ENCODE assay signal across 8 mouse cellular contexts in genomic region chr7:127768997-127769593, GRCm38 (mm10). TPM values are rescaled to one million over a fixed set of nuclear protein-coding genes. Genes with fewer than 3 reads are reported as not detected.
DNase-seq lines count a peak whose midpoint lies in the region; ATAC-seq and TF ChIP-seq lines count a peak whose summit lies in the region.

No protein-coding gene starts in this region.

- peaks cover 30% of the 10 kb centered on the region for H3K4me1 ChIP-seq in hindbrain, embryonic 13.5 days (replicated peaks)

- peak overlapping the region; percentile 43 for H3K4me3 ChIP-seq in hindbrain, embryonic 13.5 days

- H3K9me3 ChIP-seq in hindbrain, embryonic 13.5 days, result no peaks in the 10 kb centered on the region

- H3K27ac ChIP-seq in hindbrain, embryonic 13.5 days, result peak overlapping the region; percentile 75

- H3K9ac ChIP-seq in hindbrain, embryonic 13.5 days, result peak overlapping the region; percentile 78

- DNase-seq in Patski (ENCODE audit: low read depth, low spot score), result no peak
- peak; percentile 95 for DNase-seq in cerebellum, adult 9-10 months
- peak; percentile 98 for DNase-seq in frontal cortex, postnatal 14 days (ENCODE audit: low spot score in 2 of 2)
- DNase-seq in layer of hippocampus, postnatal 14 days (ENCODE audit: low spot score in 2 of 2), result peak; percentile 97 to 99
- peak; percentile 95 for DNase-seq in lung, postnatal 14 days
- DNase-seq in retina, embryonic 14.5 days (ENCODE audit: low spot score), result peak; percentile 94
- DNase-seq in urinary bladder, adult 2 months (ENCODE audit: low spot score), result peak; percentile 43

- H3K4me2 ChIP-seq in hindbrain, embryonic 13.5 days, result peak overlapping the region; percentile 65

- POLR2A ChIA-PET in Patski (lab: Charles Lee), result interaction anchor here (0.6 kb wide), 1 partner anchor 20 kb away, joined by 3 read pairs; no protein-coding TSS in a partner anchor

- H3K36me3 ChIP-seq in hindbrain, embryonic 13.5 days, result peaks cover 46% of the 10 kb centered on the region

- CTCF ChIA-PET in Patski (lab: Charles Lee), result interaction anchor here (0.7 to 1.2 kb wide), 2 partner anchors 9 to 16 kb away, joined by 3 to 4 read pairs; no protein-coding TSS in a partner anchor

- H3K27me3 ChIP-seq in Patski, result no peaks in the 10 kb centered on the region
- no peaks in the 10 kb centered on the region for H3K27me3 ChIP-seq in hindbrain, embryonic 13.5 days

- TF ChIP-seq CTCF in Patski (IDR thresholded peaks at IDR 0.05), result no peak

- ATAC-seq in Patski, result peak; percentile 77
- peak; percentile 82 for ATAC-seq in hindbrain, embryonic 13.5 days (ENCODE audit: low FRiP score)

- in situ Hi-C loops in Patski (cut with MboI; ENCODE audit: low pct_unique_long_range_greater_than_20kb), result no loop called here

- WGBS in hindbrain, embryonic 13.5 days, result under 1% methylated on average over 16 of the region's 16 CpGs

RNA-seq across cellular contexts. Expression of gene Orai3, which starts 0.5 kb away (rescaled TPM):
- 25.8 TPM for polyA plus RNA-seq in Patski (2021)
- polyA plus RNA-seq in hindbrain, embryonic 13.5 days (2015; fragmentation: Nextera tagmentation; extraction: Ambion mirVana), result 8.0 and 9.1 TPM in 2 replicates
- 10 to 100 TPM; 22.4 to 22.7 TPM for total RNA-seq in layer of hippocampus, postnatal 14 days (2021)
- polyA plus RNA-seq in urinary bladder, adult 2 months (2012; rRNA removed), result 36.0 and 42.3 TPM in 2 replicates

RNA-seq across cellular contexts. Expression of gene Setd1a, which starts 7.4 kb away (rescaled TPM):
- 30.0 TPM for polyA plus RNA-seq in Patski (2021)
- polyA plus RNA-seq in hindbrain, embryonic 13.5 days (2015; fragmentation: Nextera tagmentation; extraction: Ambion mirVana), result 17.8 and 20.9 TPM in 2 replicates
- total RNA-seq in layer of hippocampus, postnatal 14 days (2021), result 10 to 100 TPM; 38.2 to 41.8 TPM
- 4.8 and 13.9 TPM in 2 replicates for polyA plus RNA-seq in urinary bladder, adult 2 months (2012; rRNA removed)

RNA-seq across cellular contexts. Expression of gene Gm49388, which starts 16.3 kb away (rescaled TPM):
- polyA plus RNA-seq in Patski (2021), result 4.5 TPM
- not detected in 2 replicates for polyA plus RNA-seq in hindbrain, embryonic 13.5 days (2015; fragmentation: Nextera tagmentation; extraction: Ambion mirVana)
- 1 to 10 TPM; 4.1 to 4.7 TPM for total RNA-seq in layer of hippocampus, postnatal 14 days (2021)
- 0.21 TPM in 1 of 2 replicates, not detected in the other for polyA plus RNA-seq in urinary bladder, adult 2 months (2012; rRNA removed)

RNA-seq across cellular contexts. Expression of gene Fbxl19, which starts 24.8 kb away (rescaled TPM):
- 38.6 TPM for polyA plus RNA-seq in Patski (2021)
- 9.0 and 9.3 TPM in 2 replicates for polyA plus RNA-seq in hindbrain, embryonic 13.5 days (2015; fragmentation: Nextera tagmentation; extraction: Ambion mirVana)
- total RNA-seq in layer of hippocampus, postnatal 14 days (2021), result 10 to 100 TPM; 73.0 to 73.5 TPM
- polyA plus RNA-seq in urinary bladder, adult 2 months (2012; rRNA removed), result 14.5 and 15.5 TPM in 2 replicates

RNA-seq across cellular contexts. Expression of gene Hsd3b7, which starts 31.3 kb away (rescaled TPM):
- 30.1 TPM for polyA plus RNA-seq in Patski (2021)
- 9.6 TPM in 2 replicates for polyA plus RNA-seq in hindbrain, embryonic 13.5 days (2015; fragmentation: Nextera tagmentation; extraction: Ambion mirVana)
- 1 to 10 TPM; 5.9 to 6.6 TPM for total RNA-seq in layer of hippocampus, postnatal 14 days (2021)
- polyA plus RNA-seq in urinary bladder, adult 2 months (2012; rRNA removed), result 65.7 and 77.6 TPM in 2 replicates
